ENCODE assay signal across 8 mouse cellular contexts in the genomic region with DNA sequence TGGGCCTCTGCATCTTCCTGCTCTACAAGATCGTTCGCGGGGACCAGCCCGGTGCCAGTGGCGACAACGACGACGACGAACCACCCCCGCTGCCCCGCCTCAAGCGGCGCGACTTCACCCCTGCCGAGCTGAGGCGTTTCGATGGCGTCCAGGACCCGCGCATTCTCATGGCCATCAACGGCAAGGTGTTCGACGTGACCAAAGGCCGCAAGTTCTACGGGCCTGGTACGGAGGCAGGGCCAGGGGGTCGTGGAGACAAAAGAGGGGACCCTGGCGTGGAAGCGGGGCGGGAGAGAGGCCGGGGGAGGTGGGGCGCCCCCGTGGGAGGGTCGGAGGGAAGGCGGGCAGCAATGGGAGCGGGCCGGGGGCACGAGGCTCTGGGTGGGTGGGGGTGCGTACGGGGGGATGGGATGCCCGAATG. TPM values are rescaled to one million over a fixed set of nuclear protein-coding genes. Genes with fewer than 3 reads are reported as not detected.
DNase-seq lines count a peak whose midpoint lies in the region; ATAC-seq and TF ChIP-seq lines count a peak whose summit lies in the region.

No protein-coding gene starts in this region.

- peak; percentile 72 for ATAC-seq in liver, embryonic 12.5 days
- ATAC-seq in stomach, embryonic 15.5 days (ENCODE audit: insufficient read depth, low FRiP score, low read depth) = peak; percentile 33

- H3K4me1 ChIP-seq in thymus, adult 2 months (replicated peaks; ENCODE audit: control insufficient read depth, insufficient read depth, low read length) = peaks cover 7% of the 10 kb centered on the region; the same call in 1 of the 2 replicates
- H3K4me1 ChIP-seq in liver, embryonic 12.5 days = peaks cover 15% of the 10 kb centered on the region; the same call in 1 of the 2 replicates
- no peaks in the 10 kb centered on the region for H3K4me1 ChIP-seq in stomach, embryonic 15.5 days

- H3K27ac ChIP-seq in thymus, adult 2 months (ENCODE audit: control insufficient read depth, insufficient read depth, low read length) = peak overlapping the region; percentile 57
- H3K27ac ChIP-seq in liver, embryonic 12.5 days = peak overlapping the region; percentile 73
- peak overlapping the region; percentile 79 for H3K27ac ChIP-seq in stomach, embryonic 15.5 days

- no peaks in the 10 kb centered on the region for H3K9me3 ChIP-seq in liver, embryonic 12.5 days (replicated peaks)
- no peaks in the 10 kb centered on the region for H3K9me3 ChIP-seq in stomach, embryonic 15.5 days

- H3K4me2 ChIP-seq in liver, embryonic 12.5 days = peak overlapping the region; percentile 81
- peak overlapping the region; percentile 55 for H3K4me2 ChIP-seq in stomach, embryonic 15.5 days

- TF ChIP-seq POLR2A in thymus, adult 2 months (IDR thresholded peaks at IDR 0.05; ENCODE audit: control insufficient read depth, extremely low read depth, insufficient read depth, low read length, poor library complexity) = no peak

- H3K9ac ChIP-seq in liver, embryonic 12.5 days = peak overlapping the region; percentile 78
- H3K9ac ChIP-seq in stomach, embryonic 15.5 days = peak overlapping the region; percentile 61

- no peaks in the 10 kb centered on the region for H3K36me3 ChIP-seq in thymus, adult 2 months (ENCODE audit: control insufficient read depth, insufficient read depth, low read length)
- H3K36me3 ChIP-seq in liver, embryonic 12.5 days = peaks cover 11% of the 10 kb centered on the region; the same call in 1 of the 2 replicates
- no peaks in the 10 kb centered on the region for H3K36me3 ChIP-seq in stomach, embryonic 15.5 days

- peak; percentile 11 for DNase-seq in embryo, embryonic 11.5 days (ENCODE audit: low read depth, low spot score)
- DNase-seq in embryo, embryonic 10 days (ENCODE audit: low spot score) = no peak
- DNase-seq in thymus, adult 2 months = no peak
- no peak for DNase-seq in thymus, postnatal 4 days
- no peak for DNase-seq in spleen, adult 18-20 months
- DNase-seq in urinary bladder, postnatal 4 days (ENCODE audit: low spot score in 2 of 2) = no peak

- H3K27me3 ChIP-seq in thymus, adult 2 months (ENCODE audit: control insufficient read depth, insufficient read depth, low read length) = no peaks in the 10 kb centered on the region
- no peaks in the 10 kb centered on the region for H3K27me3 ChIP-seq in liver, embryonic 12.5 days (replicated peaks)
- H3K27me3 ChIP-seq in stomach, embryonic 15.5 days (replicated peaks) = no peaks in the 10 kb centered on the region

- H3K4me3 ChIP-seq in thymus, adult 2 months (ENCODE audit: control insufficient read depth, insufficient read depth, low read length) = peak overlapping the region; percentile 77
- H3K4me3 ChIP-seq in liver, embryonic 12.5 days = peak overlapping the region; percentile 70
- peak overlapping the region; percentile 56 for H3K4me3 ChIP-seq in stomach, embryonic 15.5 days (replicated peaks)

- no peak for TF ChIP-seq CTCF in thymus, adult 2 months (IDR thresholded peaks at IDR 0.05; ENCODE audit: borderline replicate concordance, control insufficient read depth, extremely low read depth, insufficient read depth, low read length, poor library complexity)

- 3% methylated on average over 39 of the region's 41 CpGs for WGBS in thymus, adult 2 months
- WGBS in liver, embryonic 12.5 days (ENCODE audit: insufficient replicate concordance) = 9% methylated on average over 40 of the region's 41 CpGs
- 25% methylated on average over 35 of the region's 41 CpGs for WGBS in stomach, embryonic 15.5 days

RNA-seq across cellular contexts. Expression of a gene that starts 0.4 kb away (rescaled TPM):
- polyA plus RNA-seq in thymus, adult 2 months (2012; rRNA removed) = 65.5 and 78.0 TPM in 2 replicates
- polyA plus RNA-seq in liver, embryonic 12.5 days (2016; fragmentation: Nextera tagmentation; extraction: Ambion mirVana) = 97.7 and 100 TPM in 2 replicates
- polyA plus RNA-seq in stomach, embryonic 15.5 days (2015; fragmentation: Nextera tagmentation; extraction: Ambion mirVana) = 221 and 227 TPM in 2 replicates

RNA-seq across cellular contexts. Expression of a gene that starts 46.8 kb away (rescaled TPM):
- 0.41 and 0.42 TPM in 2 replicates for polyA plus RNA-seq in thymus, adult 2 months (2012; rRNA removed)
- 0.81 and 0.86 TPM in 2 replicates for polyA plus RNA-seq in liver, embryonic 12.5 days (2016; fragmentation: Nextera tagmentation; extraction: Ambion mirVana)
- polyA plus RNA-seq in stomach, embryonic 15.5 days (2015; fragmentation: Nextera tagmentation; extraction: Ambion mirVana) = 2.1 TPM in 2 replicates
